Mouse (Mus musculus) liver, adult 2 months (tissue): ENCODE data around the gene Efcab14.

Experiments used
- CTCF ChIP-seq: fragments of 200-500 bp; IDR thresholded peaks from 2 replicates; pipeline ENCODE4 v1.5.1; 2011; ENCODE audit warnings: low read depth, low read length, control low read depth
- POLR2A ChIP-seq: fragments of 200-500 bp; IDR thresholded peaks from 2 replicates; pipeline ENCODE4 v1.6.1; 2011; ENCODE audit warnings: low read length, control low read depth; ENCODE audit not compliant: insufficient read depth; ENCODE audit errors: extremely low read depth

GRCm38 (mm10) chr4:115790864-115791263 is 53.3 kb downstream of the Efcab14 start:
- no peak for TF ChIP-seq CTCF
- TF ChIP-seq POLR2A: no peak
